Mouse (Mus musculus) lung, embryonic 14.5 days (tissue): ENCODE measurements around the gene Rgs6. TPM values are rescaled to one million over a fixed set of nuclear protein-coding genes. Genes with fewer than 3 reads are reported as not detected.

Experiments
- ATAC-seq: fragments of 200-750 bp; cut with Nextera tagmentation; 2 replicates; pipeline ENCODE4 v1.8.0; 2017; ENCODE audit warnings: mild to moderate bottlenecking, moderate TSS enrichment, moderate library complexity; ENCODE audit not compliant: insufficient read depth
- DNase-seq: peaks from one replicate; pipeline ENCODE4 v3.0.0-alpha.2; 2015
- H3K27ac ChIP-seq: fragments of 300-500 bp; sonication (generic); 2 replicates; pipeline ENCODE4 v1.5.1; 2014; ENCODE audit warnings: low read depth, mild to moderate bottlenecking, moderate library complexity
- H3K27me3 ChIP-seq: fragments of 300-500 bp; sonication (generic); 2 replicates; pipeline ENCODE4 v1.6.1; 2014; ENCODE audit warnings: low read length, control low read depth; ENCODE audit not compliant: insufficient read depth
- H3K36me3 ChIP-seq: fragments of 300-500 bp; sonication (generic); 2 replicates; pipeline ENCODE4 v1.6.1; 2014; ENCODE audit warnings: control low read depth; ENCODE audit not compliant: insufficient read depth
- H3K4me1 ChIP-seq: fragments of 300-500 bp; sonication (generic); 2 replicates; pipeline ENCODE4 v1.6.1; 2014; ENCODE audit warnings: antibody characterized with exemption, control low read depth; ENCODE audit not compliant: insufficient read depth
- H3K4me2 ChIP-seq: fragments of 300-500 bp; sonication (generic); 2 replicates; pipeline ENCODE4 v1.6.1; 2014; ENCODE audit warnings: mild to moderate bottlenecking
- H3K4me3 ChIP-seq: fragments of 300-500 bp; sonication (generic); 2 replicates; pipeline ENCODE4 v1.5.1; 2014; ENCODE audit warnings: low read depth, low read length
- H3K9ac ChIP-seq: fragments of 300-500 bp; sonication (generic); 2 replicates; pipeline ENCODE4 v1.6.1; 2014
- H3K9me3 ChIP-seq: fragments of 300-500 bp; sonication (generic); 2 replicates; pipeline ENCODE4 v1.6.1; 2016; ENCODE audit warnings: low read depth, low read length, control low read depth
- CTCF ChIP-seq: IDR thresholded peaks from 2 replicates; pipeline ENCODE4 v1.5.1; 2016; ENCODE audit warnings: antibody characterized with exemption, low read depth
- WGBS: fragments of 180-500 bp; shearing (Covaris S2); extraction: QIAGEN DNeasy Blood & Tissue Kit; methylation state at CpG from one replicate; pipeline ENCODE4 v1.1.7; 2014; 5-methylcytosine and 5-hydroxymethylcytosine counted together
- polyA plus RNA-seq: library from polyadenylated mRNA; unstranded; fragments of >200 nt; fragmentation: Nextera tagmentation; extraction: Ambion mirVana; gene quantifications from 2 replicates; pipeline ENCODE4 v1.2.1, GENCODE M21; 2014

Rgs6 gene
- polyA plus RNA-seq, 1 experiment from 2014 or later = 2.8 TPM

GRCm38 (mm10) chr12:83034859-83035569, 446.9 kb downstream of the Rgs6 start:
- WGBS = 66% methylated on average over 3 of the region's 3 CpGs
- Histone ChIP-seq H3K9ac (no peak overlapping the region), H3K36me3 (no peaks in the 10 kb centered on the region), H3K4me3 (no peak overlapping the region), H3K4me2 (no peak overlapping the region), H3K4me1 (no peaks in the 10 kb centered on the region), H3K27ac (no peak overlapping the region), H3K27me3 (no peaks in the 10 kb centered on the region), H3K9me3 (no peaks in the 10 kb centered on the region)
- DNase-seq (no peak), ATAC-seq (no peak)
- no peak for TF ChIP-seq CTCF

- WGBS = 77% methylated on average over 25 of the region's 25 CpGs
Observed at GRCm38 (mm10) chr12:83037798-83038560, 449.9 kb downstream of the Rgs6 start.

GRCm38 (mm10) chr12:83038779-83039178, 450.7 kb downstream of the Rgs6 start:
- WGBS = 59% methylated on average over 7 of the region's 7 CpGs
- H3K9ac ChIP-seq = no peak overlapping the region
- no peak overlapping the region for H3K4me3 ChIP-seq
- H3K36me3 ChIP-seq = no peaks in the 10 kb centered on the region
- H3K4me2 ChIP-seq = no peak overlapping the region
- TF ChIP-seq CTCF = no peak
- H3K27me3 ChIP-seq = no peaks in the 10 kb centered on the region
- H3K27ac ChIP-seq = no peak overlapping the region
- no peaks in the 10 kb centered on the region for H3K9me3 ChIP-seq
- DNase-seq (peak; percentile 39), ATAC-seq (no peak)
- no peaks in the 10 kb centered on the region for H3K4me1 ChIP-seq

More at GRCm38 (mm10) chr12:83037798-83038560, 449.9 kb downstream of the Rgs6 start:
- no peaks in the 10 kb centered on the region for H3K27me3 ChIP-seq
- no peaks in the 10 kb centered on the region for H3K4me1 ChIP-seq
- no peak overlapping the region for H3K27ac ChIP-seq
- no peak for TF ChIP-seq CTCF
- ATAC-seq = no peak
- no peaks in the 10 kb centered on the region for H3K9me3 ChIP-seq
- no peak for DNase-seq
- H3K36me3 ChIP-seq = no peaks in the 10 kb centered on the region
- no peak overlapping the region for H3K4me2 ChIP-seq
- H3K4me3 ChIP-seq = no peak overlapping the region
- no peak overlapping the region for H3K9ac ChIP-seq

- Histone ChIP-seq H3K9ac (no peak overlapping the region), H3K9me3 (no peaks in the 10 kb centered on the region), H3K4me2 (no peak overlapping the region), H3K4me3 (no peak overlapping the region), H3K4me1 (no peaks in the 10 kb centered on the region), H3K36me3 (no peaks in the 10 kb centered on the region), H3K27ac (no peak overlapping the region), H3K27me3 (no peaks in the 10 kb centered on the region)
- ATAC-seq (no peak), DNase-seq (no peak)
- TF ChIP-seq CTCF = no peak
- WGBS = 72% methylated on average over 3 of the region's 3 CpGs
Observed at GRCm38 (mm10) chr12:83039859-83040258, 451.8 kb downstream of the Rgs6 start.

- Histone ChIP-seq H3K4me1 (no peaks in the 10 kb centered on the region), H3K4me2 (no peak overlapping the region), H3K4me3 (no peak overlapping the region), H3K27ac (no peak overlapping the region), H3K36me3 (no peaks in the 10 kb centered on the region), H3K9ac (no peak overlapping the region), H3K9me3 (no peaks in the 10 kb centered on the region), H3K27me3 (no peaks in the 10 kb centered on the region)
- DNase-seq = no peak
- TF ChIP-seq CTCF = no peak
- ATAC-seq = no peak
- WGBS = 58% methylated on average over 6 of the region's 6 CpGs
Observed at GRCm38 (mm10) chr12:83043980-83044620, 456.0 kb downstream of the Rgs6 start.

GRCm38 (mm10) chr12:83044621-83044990, 456.5 kb downstream of the Rgs6 start:
- ATAC-seq (no peak), DNase-seq (no peak)
- H3K4me1 ChIP-seq = no peaks in the 10 kb centered on the region
- 21% methylated on average over 4 of the region's 4 CpGs for WGBS
- TF ChIP-seq CTCF = no peak
- H3K36me3 ChIP-seq = no peaks in the 10 kb centered on the region
- no peak overlapping the region for H3K27ac ChIP-seq
- H3K9me3 ChIP-seq = no peaks in the 10 kb centered on the region
- no peaks in the 10 kb centered on the region for H3K27me3 ChIP-seq
- H3K9ac ChIP-seq = no peak overlapping the region
- H3K4me3 ChIP-seq = no peak overlapping the region
- no peak overlapping the region for H3K4me2 ChIP-seq

- peak; percentile 8 for DNase-seq
- no peaks in the 10 kb centered on the region for H3K27me3 ChIP-seq
- TF ChIP-seq CTCF = no peak
- no peak for ATAC-seq
- 51% methylated on average over 12 of the region's 12 CpGs for WGBS
- H3K36me3 ChIP-seq = no peaks in the 10 kb centered on the region
- H3K4me3 ChIP-seq = no peak overlapping the region
- H3K4me2 ChIP-seq = no peak overlapping the region
- no peak overlapping the region for H3K27ac ChIP-seq
- no peaks in the 10 kb centered on the region for H3K4me1 ChIP-seq
- H3K9me3 ChIP-seq = no peaks in the 10 kb centered on the region
- H3K9ac ChIP-seq = no peak overlapping the region
Observed at GRCm38 (mm10) chr12:83045001-83045531, 457.0 kb downstream of the Rgs6 start.
